Mouse (Mus musculus) heart, embryonic 10.5 days (tissue): ENCODE results near the gene Acsl5. TPM values are rescaled to one million over a fixed set of nuclear protein-coding genes. Genes with fewer than 3 reads are reported as not detected.

Experiments used
- DNase-seq: peaks from one replicate; pipeline ENCODE4 v3.0.0-alpha.2; 2017; ENCODE audit warnings: low spot score
- H3K27ac ChIP-seq: fragments of 300-500 bp; sonication (generic); 2 replicates; pipeline ENCODE4 v1.5.1; 2016; ENCODE audit warnings: mild to moderate bottlenecking
- H3K27me3 ChIP-seq: fragments of 300-500 bp; sonication (generic); 2 replicates; pipeline ENCODE4 v1.6.1; 2016; ENCODE audit warnings: mild to moderate bottlenecking; ENCODE audit not compliant: poor library complexity, insufficient read depth, severe bottlenecking
- H3K36me3 ChIP-seq: fragments of 300-500 bp; sonication (generic); 2 replicates; pipeline ENCODE4 v1.6.1; 2016; ENCODE audit warnings: mild to moderate bottlenecking, moderate library complexity
- H3K4me1 ChIP-seq: fragments of 300-500 bp; sonication (generic); 2 replicates; pipeline ENCODE4 v1.6.1; 2016; ENCODE audit warnings: mild to moderate bottlenecking
- H3K4me3 ChIP-seq: fragments of 300-500 bp; sonication (generic); 2 replicates; pipeline ENCODE4 v1.5.1; 2016; ENCODE audit warnings: mild to moderate bottlenecking, moderate library complexity
- H3K9me3 ChIP-seq: fragments of 300-500 bp; sonication (generic); 2 replicates; pipeline ENCODE4 v1.6.1; 2016; ENCODE audit warnings: mild to moderate bottlenecking, moderate library complexity
- WGBS: fragments of 180-500 bp; shearing (Covaris S2); methylation state at CpG from one replicate; pipeline ENCODE4 v1.1.7; 2016; 5-methylcytosine and 5-hydroxymethylcytosine counted together
- polyA plus RNA-seq: library from polyadenylated mRNA; unstranded; fragments of >200 nt; fragmentation: Nextera tagmentation; extraction: Ambion mirVana; gene quantifications from 2 replicates; pipeline ENCODE4 v1.2.1, GENCODE M21; 2016

The Acsl5 gene
- polyA plus RNA-seq, 1 experiment from 2014 or later = 33.7 TPM

GRCm38 (mm10) chr19:55269051-55269450, 17.3 kb downstream of the Acsl5 start:
- Histone ChIP-seq H3K9me3 (no peaks in the 10 kb centered on the region), H3K27ac (no peak overlapping the region), H3K4me1 (peaks cover 21% of the 10 kb centered on the region), H3K27me3 (no peaks in the 10 kb centered on the region), H3K4me3 (no peak overlapping the region), H3K36me3 (peaks cover 14% of the 10 kb centered on the region; the same call in 1 of the 2 replicates)
- DNase-seq = no peak
- WGBS = 74% methylated on average over 5 of the region's 5 CpGs

- Histone ChIP-seq H3K4me1 (peaks cover 21% of the 10 kb centered on the region), H3K9me3 (no peaks in the 10 kb centered on the region), H3K36me3 (peaks cover 14% of the 10 kb centered on the region; the same call in 1 of the 2 replicates), H3K4me3 (no peak overlapping the region), H3K27me3 (no peaks in the 10 kb centered on the region), H3K27ac (no peak overlapping the region)
- DNase-seq = no peak
- WGBS = 33% methylated on average over 3 of the region's 3 CpGs
Observed at GRCm38 (mm10) chr19:55271448-55271847, 19.7 kb downstream of the Acsl5 start.

GRCm38 (mm10) chr19:55273340-55273739, 21.6 kb downstream of the Acsl5 start:
- Histone ChIP-seq H3K4me3 (no peak overlapping the region), H3K4me1 (peaks cover 18% of the 10 kb centered on the region), H3K27me3 (no peaks in the 10 kb centered on the region), H3K27ac (no peak overlapping the region), H3K36me3 (peaks cover 19% of the 10 kb centered on the region; the same call in 1 of the 2 replicates), H3K9me3 (no peaks in the 10 kb centered on the region)
- WGBS = 50% methylated on average over 6 of the region's 6 CpGs
- DNase-seq = no peak

GRCm38 (mm10) chr19:55276100-55276499, 24.4 kb downstream of the Acsl5 start:
- no peaks in the 10 kb centered on the region for H3K9me3 ChIP-seq
- no peak overlapping the region for H3K27ac ChIP-seq
- no peak overlapping the region for H3K4me3 ChIP-seq
- peaks cover 25% of the 10 kb centered on the region; the same call in 1 of the 2 replicates for H3K36me3 ChIP-seq
- WGBS = 75% methylated on average over 4 of the region's 4 CpGs
- no peaks in the 10 kb centered on the region for H3K27me3 ChIP-seq
- H3K4me1 ChIP-seq = peaks cover 5% of the 10 kb centered on the region; the same call in 1 of the 2 replicates
- no peak for DNase-seq

GRCm38 (mm10) chr19:55276770-55277169, 25.0 kb downstream of the Acsl5 start:
- H3K4me1 ChIP-seq = no peaks in the 10 kb centered on the region
- no peak overlapping the region for H3K27ac ChIP-seq
- H3K27me3 ChIP-seq = no peaks in the 10 kb centered on the region
- no peak for DNase-seq
- peaks cover 32% of the 10 kb centered on the region for H3K36me3 ChIP-seq
- WGBS = 70% methylated on average over 3 of the region's 3 CpGs
- H3K4me3 ChIP-seq = no peak overlapping the region
- no peaks in the 10 kb centered on the region for H3K9me3 ChIP-seq

- WGBS = 74% methylated on average over 4 of the region's 4 CpGs
- Histone ChIP-seq H3K4me1 (no peaks in the 10 kb centered on the region), H3K36me3 (peaks cover 64% of the 10 kb centered on the region), H3K4me3 (no peak overlapping the region), H3K27ac (no peak overlapping the region), H3K9me3 (no peaks in the 10 kb centered on the region), H3K27me3 (no peaks in the 10 kb centered on the region)
- DNase-seq = no peak
Observed at GRCm38 (mm10) chr19:55284093-55284492, 32.4 kb downstream of the Acsl5 start.

GRCm38 (mm10) chr19:55286034-55286433, 34.3 kb downstream of the Acsl5 start:
- H3K4me3 ChIP-seq = no peak overlapping the region
- DNase-seq = no peak
- H3K27ac ChIP-seq = no peak overlapping the region
- H3K36me3 ChIP-seq = peaks cover 73% of the 10 kb centered on the region
- 89% methylated on average over 4 of the region's 4 CpGs for WGBS
- no peaks in the 10 kb centered on the region for H3K4me1 ChIP-seq
- no peaks in the 10 kb centered on the region for H3K27me3 ChIP-seq
- H3K9me3 ChIP-seq = no peaks in the 10 kb centered on the region

GRCm38 (mm10) chr19:55288974-55289373, 37.2 kb downstream of the Acsl5 start:
- no peak for DNase-seq
- Histone ChIP-seq H3K27ac (no peak overlapping the region), H3K4me1 (no peaks in the 10 kb centered on the region), H3K4me3 (no peak overlapping the region), H3K9me3 (no peaks in the 10 kb centered on the region), H3K27me3 (no peaks in the 10 kb centered on the region), H3K36me3 (peaks cover 66% of the 10 kb centered on the region)

- no peaks in the 10 kb centered on the region for H3K27me3 ChIP-seq
- no peak overlapping the region for H3K27ac ChIP-seq
- H3K9me3 ChIP-seq = no peaks in the 10 kb centered on the region
- no peak overlapping the region for H3K4me3 ChIP-seq
- WGBS = 80% methylated on average over 2 of the region's 2 CpGs
- no peak for DNase-seq
- peaks cover 64% of the 10 kb centered on the region for H3K36me3 ChIP-seq
- H3K4me1 ChIP-seq = no peaks in the 10 kb centered on the region
Observed at GRCm38 (mm10) chr19:55290621-55291270, 39.0 kb downstream of the Acsl5 start.

GRCm38 (mm10) chr19:55292210-55292850, 40.6 kb downstream of the Acsl5 start:
- peaks cover 67% of the 10 kb centered on the region for H3K36me3 ChIP-seq
- H3K4me1 ChIP-seq = no peaks in the 10 kb centered on the region
- no peak for DNase-seq
- H3K27me3 ChIP-seq = no peaks in the 10 kb centered on the region
- H3K27ac ChIP-seq = no peak overlapping the region
- 93% methylated on average over 2 of the region's 2 CpGs for WGBS
- H3K4me3 ChIP-seq = no peak overlapping the region
- no peaks in the 10 kb centered on the region for H3K9me3 ChIP-seq

- Histone ChIP-seq H3K4me3 (no peak overlapping the region), H3K27ac (no peak overlapping the region), H3K4me1 (no peaks in the 10 kb centered on the region), H3K27me3 (no peaks in the 10 kb centered on the region), H3K36me3 (peaks cover 67% of the 10 kb centered on the region), H3K9me3 (no peaks in the 10 kb centered on the region)
- no peak for DNase-seq
- WGBS = 29% methylated on average over 4 of the region's 4 CpGs
Observed at GRCm38 (mm10) chr19:55293175-55293574, 41.4 kb downstream of the Acsl5 start.

- no peaks in the 10 kb centered on the region for H3K27me3 ChIP-seq
- H3K9me3 ChIP-seq = no peaks in the 10 kb centered on the region
- H3K4me3 ChIP-seq = no peak overlapping the region
- DNase-seq = no peak
- WGBS = 86% methylated on average over 9 of the region's 9 CpGs
- H3K4me1 ChIP-seq = no peaks in the 10 kb centered on the region
- peaks cover 57% of the 10 kb centered on the region for H3K36me3 ChIP-seq
- H3K27ac ChIP-seq = no peak overlapping the region
Observed at GRCm38 (mm10) chr19:55295075-55295474, 43.3 kb downstream of the Acsl5 start.

GRCm38 (mm10) chr19:55295556-55295955, 43.8 kb downstream of the Acsl5 start:
- Histone ChIP-seq H3K4me3 (no peak overlapping the region), H3K9me3 (no peaks in the 10 kb centered on the region), H3K27me3 (no peaks in the 10 kb centered on the region), H3K4me1 (no peaks in the 10 kb centered on the region), H3K27ac (no peak overlapping the region), H3K36me3 (peaks cover 56% of the 10 kb centered on the region)
- 81% methylated on average over 3 of the region's 3 CpGs for WGBS
- no peak for DNase-seq
